Mouse (Mus musculus): ENCODE measurements around the gene Plxna2.

GRCm38 (mm10) chr1:194712373-194712772 lies 94.4 kb downstream of the Plxna2 start:
- TF ChIP-seq CTCF (IDR thresholded peaks at IDR 0.05; ENCODE audit: control insufficient read depth, insufficient read depth, insufficient replicate concordance, low read depth, low read length) = no peak
- no peak for TF ChIP-seq POLR2A (IDR thresholded peaks at IDR 0.05; ENCODE audit: control insufficient read depth, low read depth, low read length)

All from testis, adult 2 months (tissue).